Mouse (Mus musculus) right cerebral cortex, postnatal 4 days (tissue): ENCODE results near the gene Insr.
A peak's percentile ranks its signal among the peaks of the same experiment; 100 is the strongest.
"Not testable (repeated sequence)": the region's sequence is repeated elsewhere in the genome, so short reads cannot be mapped to it uniquely, and the experiment has no call there.

Source experiments
- DNase-seq: peaks from one replicate; pipeline ENCODE4 v3.0.0-alpha.2; 2022

Insr gene

DNA sequence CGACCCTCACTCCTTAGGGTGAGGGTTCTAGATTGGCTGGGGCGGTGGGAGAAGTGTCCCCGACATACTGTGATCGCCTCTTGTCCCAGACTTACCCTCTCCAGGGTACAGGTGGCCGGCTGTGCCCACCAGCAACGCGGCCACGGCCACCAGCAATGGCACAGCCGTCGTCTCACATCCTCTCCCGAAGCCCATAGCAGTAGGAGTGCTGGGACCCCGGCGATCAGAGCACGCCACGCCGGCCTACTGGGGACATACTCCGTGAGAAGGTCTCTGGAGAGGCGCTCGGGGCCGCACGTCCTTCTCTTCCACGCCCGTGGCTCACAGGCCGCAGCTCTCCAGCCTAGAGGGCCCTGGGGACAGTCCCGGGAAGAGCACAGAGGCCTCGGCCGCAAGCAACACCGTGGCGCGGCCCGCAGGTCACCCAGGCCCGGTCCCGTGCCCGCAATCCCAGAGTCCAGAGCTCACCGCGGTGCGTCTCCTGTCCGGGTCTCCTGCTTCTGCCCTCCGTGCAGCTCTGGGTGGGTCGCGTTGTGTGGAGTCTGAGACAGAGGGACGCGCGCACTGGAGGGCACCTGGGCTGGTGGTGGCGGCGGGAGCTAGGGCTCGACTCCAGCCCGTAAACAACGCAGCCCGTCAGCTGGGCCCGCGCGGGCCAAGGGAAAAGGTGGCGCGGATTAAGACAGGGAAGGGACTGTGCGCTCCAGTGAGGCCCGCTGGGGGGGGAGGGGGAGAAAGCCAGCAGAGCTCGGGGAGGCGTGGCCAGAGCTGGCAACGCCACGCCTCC is at the start of gene Insr:
Gene Insr (minus strand): TSS at position 684 of the 787 bp plus-strand sequence.
- DNase-seq = peak; percentile 94

DNA sequence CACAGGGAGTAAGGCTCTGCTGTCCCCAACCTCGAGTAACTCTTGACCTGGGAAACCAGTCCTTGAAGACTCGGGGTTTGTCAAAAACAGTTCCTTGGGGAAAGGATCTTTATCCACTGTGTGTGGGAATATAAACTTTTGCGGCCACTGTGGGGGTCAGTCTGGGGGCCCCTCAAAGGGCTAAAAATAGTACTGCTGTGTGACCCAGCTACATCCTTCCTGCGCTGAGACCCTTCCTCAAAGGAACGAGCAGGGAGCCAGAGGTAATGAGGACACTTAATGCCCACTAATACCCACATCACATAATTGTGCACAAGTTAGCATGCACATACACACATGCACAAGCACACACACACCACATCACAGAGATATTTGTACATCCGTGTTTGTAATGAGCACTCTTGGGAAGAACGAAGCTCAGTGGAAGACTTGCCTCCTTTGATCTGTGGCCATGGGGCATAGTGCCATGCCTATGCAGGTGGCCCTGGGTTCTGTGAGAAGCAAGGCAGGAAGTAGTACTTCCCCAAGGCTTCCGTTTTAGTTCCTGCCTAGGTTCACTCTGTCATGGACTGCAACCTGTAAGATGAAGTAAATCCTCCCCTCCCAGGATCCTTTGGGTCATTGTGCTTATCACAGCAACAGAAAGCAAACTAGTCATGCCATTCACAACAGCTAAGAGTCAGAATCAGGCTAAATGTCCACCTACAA is 48.3 kb upstream of the Insr start:
- no peak for DNase-seq

DNA sequence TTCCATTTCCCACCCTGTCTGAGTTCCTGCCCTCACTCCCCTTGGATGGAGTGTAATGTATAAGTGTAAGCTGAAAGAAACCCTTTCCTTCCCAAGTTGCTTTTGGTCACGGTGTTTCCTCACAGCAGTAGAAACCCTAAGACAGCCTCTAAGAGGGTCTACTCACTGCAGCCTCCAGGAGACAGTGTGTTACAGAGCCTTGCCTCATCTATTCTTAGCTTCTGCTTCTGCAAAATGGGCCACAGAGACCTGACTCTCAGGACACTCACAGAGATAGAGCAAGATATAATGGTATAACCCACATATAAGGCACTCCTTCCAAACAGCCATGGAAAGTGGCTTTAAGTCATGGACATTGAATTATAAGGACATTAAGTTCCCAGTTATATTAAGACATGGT is 47.6 kb upstream of the Insr start:
- no peak for DNase-seq

DNA sequence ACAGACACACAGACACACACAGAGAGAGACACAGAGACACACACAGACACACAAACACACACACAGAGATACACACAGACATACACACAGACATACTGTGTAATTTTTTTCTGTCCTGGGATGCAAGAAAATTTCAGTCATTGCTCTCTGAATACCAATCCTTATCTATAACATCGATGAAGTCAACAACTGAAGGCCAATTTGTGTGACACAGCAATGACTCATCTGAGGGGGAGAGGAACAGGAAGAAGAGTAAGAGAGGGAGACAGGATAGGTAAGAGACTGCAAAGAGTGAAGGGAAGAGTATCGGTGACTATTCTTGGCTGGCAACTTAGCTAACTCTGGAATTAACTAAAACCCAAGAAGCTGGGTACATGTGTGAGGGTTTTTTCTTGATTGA is 44.8 kb upstream of the Insr start:
- no peak for DNase-seq

DNA sequence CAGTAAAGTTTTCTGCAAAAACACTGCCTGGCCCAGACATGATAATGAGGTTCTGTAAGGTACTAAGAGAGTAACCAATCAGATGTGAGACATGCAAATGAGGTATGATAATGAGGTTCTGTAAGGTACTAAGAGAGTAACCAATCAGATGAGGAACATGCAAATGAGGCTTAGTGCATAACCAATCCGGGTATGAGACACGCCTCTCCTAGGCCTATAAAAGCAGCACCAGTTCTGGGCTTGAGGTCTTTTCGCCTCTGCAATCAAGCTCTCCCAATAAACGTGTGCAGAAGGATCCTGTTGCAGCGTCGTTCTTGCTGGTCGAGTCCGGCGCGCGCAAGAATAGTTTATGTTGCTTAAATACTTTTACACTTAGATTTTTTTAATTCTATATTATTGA is 39.9 kb upstream of the Insr start:
- DNase-seq = not testable (repeated sequence)

DNA sequence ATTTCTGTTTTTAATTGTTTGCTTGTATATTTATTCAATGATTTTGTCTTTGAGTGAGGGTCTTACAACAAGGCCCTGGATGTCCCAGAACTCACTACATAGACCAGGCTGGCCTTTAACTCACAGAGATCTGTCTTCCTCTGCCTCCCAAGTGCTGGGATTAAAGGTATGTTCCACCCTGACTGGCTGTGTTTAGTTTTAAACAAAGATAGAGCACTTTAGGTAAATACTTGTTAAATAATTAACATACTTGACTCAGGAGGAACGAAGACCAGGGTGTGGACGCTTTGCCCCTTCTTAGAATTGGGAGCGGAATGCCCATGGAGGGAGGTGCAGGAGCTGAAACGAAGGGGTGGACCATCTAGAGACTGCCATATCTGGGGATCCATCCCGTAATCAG is 37.2 kb upstream of the Insr start:
- DNase-seq = no peak

DNA sequence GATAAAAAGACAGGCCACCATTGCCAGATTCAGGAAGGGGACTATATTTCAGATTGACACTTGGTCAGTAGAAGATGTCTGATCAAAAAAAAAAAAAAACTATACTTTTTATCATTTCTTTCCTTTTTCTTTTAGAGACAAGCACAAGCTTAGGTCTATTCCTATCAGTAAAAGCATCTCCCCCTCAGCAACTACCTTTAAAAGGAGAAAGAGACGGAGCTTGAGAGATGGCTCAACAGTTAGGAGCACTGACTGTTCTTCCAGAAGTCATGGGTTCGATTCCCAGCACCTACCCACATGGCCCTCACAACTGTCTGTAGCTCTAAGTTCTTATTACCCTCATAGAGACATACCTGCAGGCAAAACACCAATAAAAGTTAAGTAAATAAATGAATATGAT is 34.9 kb upstream of the Insr start:
- no peak for DNase-seq

DNA sequence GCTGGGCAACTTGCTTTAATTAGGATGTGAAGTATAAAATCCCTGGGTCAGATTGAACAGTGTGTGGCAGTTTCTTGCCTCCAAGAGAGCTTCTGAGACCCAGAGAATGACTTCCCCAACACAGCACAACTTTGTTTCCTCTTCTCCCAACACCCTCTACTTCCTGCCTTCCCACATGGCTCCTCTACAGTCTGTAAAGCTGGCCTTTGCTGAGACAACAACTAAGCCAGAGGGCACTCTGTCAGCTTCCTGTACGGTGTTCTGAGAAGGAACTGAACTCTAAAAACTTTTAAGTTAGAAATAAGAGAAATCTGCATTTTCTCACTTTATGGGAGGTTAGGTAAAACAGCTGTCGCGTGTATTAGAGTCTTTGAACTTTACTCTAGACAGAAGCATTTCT is 34.4 kb upstream of the Insr start:
- no peak for DNase-seq

DNA sequence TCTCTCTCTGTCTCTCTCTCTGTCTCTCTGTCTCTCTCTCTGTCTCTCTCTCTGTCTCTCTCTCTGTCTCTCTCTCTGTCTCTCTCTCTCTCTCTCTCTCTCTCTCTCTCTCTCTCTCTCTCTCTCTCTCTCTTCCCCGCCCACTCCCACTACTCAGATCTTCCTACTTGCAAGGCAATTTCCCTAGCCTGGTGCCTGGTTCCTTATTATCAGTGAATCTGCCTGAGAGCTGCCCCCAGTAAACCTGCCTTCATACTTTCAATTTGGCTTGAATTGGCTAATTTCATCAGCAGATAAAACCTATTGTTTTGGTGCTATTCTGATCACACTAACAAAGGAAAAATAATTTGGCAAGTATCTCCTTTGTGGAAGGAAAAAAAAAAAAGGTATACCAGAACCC is 34.0 kb upstream of the Insr start:
- DNase-seq = not testable (repeated sequence)

DNA sequence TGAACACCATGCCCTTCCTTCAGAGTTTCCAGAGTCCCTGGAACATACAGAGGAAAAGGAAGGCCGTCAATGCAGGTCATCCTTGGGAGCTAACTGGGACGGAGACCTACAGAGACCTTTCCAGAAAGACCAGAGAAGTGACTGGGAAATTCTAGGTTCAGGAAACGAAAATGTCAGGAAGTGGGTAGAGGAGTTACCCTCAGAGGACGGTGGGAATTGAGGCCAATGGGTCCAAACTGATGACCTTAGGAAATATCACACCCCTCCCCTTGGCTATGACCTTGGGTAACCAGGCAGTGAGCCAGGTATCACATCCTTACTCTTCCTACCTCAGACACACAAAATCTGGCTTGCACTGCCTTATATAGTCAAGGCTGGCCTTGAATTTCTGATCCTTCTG is 32.1 kb upstream of the Insr start:
- no peak for DNase-seq

DNA sequence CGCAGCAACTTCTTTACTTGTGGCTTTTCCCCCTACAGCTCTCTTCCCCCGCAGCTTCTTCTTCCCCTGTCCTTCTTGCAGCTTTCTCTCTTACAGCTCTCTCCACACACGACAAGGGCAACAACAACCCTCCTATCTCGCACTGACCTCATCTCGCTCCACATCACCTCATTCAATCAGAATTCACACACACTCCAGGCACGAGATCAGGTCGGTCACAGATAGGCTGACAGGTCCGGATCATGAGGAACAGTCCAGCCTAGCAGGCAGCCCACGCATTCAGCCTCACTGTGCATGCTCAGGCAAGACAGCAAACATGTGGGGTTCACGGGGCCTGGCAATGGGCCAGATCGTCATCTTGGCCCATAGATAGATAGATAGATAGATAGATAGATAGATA is 30.2 kb upstream of the Insr start:
- DNase-seq = no peak

DNA sequence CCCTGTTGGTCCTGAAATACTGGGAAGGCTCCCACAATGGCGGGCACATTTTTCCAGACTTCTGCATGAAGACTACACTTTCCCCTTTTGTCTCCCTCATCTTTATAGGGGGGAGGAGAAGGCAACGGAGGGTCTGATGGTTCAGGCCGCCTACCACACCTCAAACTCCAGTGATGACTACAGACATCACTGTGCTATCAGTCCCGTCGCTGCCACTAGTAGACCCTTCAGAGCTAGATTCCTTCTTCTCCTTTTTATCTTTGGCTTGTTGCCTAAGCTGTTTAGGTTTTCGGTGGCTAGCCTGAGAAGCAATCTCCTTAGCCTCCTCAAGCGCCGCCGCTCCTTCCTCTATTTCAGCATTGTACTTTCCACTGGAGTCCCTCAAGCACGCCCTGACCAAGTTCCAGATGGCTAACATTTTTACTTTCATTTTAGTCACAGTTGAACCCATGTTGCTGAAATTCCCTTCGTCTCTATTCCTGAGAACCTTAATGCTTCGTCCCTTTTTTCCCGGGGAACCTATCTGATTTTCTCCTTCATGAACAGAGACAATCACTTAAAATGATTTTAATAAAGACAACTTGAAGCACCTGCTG is 28.9 kb upstream of the Insr start:
- DNase-seq = not testable (repeated sequence)

DNA sequence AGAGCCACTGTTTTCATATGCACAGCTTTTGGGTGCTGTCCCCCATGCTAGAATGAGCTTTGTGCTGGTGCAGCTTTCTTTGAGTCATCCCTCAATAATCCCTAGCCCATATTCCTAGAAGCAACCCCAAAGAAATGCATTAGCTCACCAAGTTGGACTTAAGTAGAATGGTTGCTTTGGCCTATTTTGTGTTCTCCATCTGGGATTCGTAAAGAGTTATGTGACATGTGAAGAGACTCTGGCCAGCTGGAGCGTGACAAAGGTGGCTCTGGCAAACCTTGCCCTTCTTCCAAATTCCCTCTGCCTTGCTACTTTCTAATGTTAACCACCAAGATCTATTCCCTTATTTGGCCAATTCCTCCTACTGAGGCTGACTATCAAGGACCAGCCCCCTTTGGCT is 22.7 kb upstream of the Insr start:
- DNase-seq = no peak

DNA sequence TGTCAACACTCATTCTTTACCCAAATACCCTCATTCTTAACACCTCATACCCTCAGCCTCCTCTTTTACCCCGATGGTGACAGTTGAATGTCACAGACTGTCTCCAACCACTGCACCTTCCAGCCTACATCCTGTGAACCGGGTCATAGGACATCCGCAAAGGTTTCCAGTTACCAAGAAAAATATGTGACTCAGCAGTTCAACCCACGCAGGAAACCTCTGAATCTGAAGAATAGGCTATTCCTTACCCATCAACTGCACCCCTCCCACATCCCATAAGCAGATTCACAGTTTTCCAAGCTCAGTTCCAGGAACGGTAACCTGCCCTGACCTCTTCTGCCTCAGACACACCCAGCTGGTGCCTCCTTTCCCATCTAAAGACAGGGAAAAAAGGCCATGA is 19.9 kb upstream of the Insr start:
- no peak for DNase-seq

DNA sequence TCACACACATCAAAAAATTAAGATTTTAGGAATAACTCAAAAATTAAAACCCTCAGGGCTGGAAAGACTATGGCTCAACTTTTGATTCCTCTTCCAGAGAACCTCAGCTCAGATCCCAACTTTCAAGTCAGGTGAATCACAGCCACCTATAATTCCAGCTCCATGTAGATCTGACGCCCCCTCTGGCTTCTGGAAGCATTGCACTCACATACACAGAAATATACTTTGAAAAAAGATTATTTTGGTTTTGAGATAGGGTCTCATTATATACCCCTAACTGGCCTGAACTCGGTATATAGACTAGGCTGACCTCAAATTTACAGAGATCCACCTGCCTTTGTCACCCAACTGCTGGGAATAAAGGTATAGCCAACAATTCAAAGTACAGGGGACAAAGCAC is 6.4 kb upstream of the Insr start:
- DNase-seq = no peak

DNA sequence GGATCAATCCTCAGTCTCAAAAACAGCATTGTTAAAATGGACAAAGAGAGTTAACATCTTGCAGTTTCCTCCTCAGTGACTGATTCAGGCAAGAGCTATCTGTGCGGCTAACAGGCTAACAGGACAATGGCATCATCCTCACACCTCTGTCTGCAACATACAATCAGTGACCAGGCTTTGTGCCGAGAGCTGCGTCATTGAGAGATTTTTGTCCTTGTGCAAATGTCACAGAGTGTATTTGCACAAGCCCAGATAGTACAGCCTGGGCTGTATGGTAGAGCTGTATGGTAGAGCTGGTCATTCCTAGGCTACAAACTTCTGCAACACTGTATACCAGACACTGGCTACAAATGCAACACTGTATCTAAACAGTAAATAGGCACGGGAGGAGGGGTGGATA is 5.2 kb upstream of the Insr start:
- DNase-seq = no peak

DNA sequence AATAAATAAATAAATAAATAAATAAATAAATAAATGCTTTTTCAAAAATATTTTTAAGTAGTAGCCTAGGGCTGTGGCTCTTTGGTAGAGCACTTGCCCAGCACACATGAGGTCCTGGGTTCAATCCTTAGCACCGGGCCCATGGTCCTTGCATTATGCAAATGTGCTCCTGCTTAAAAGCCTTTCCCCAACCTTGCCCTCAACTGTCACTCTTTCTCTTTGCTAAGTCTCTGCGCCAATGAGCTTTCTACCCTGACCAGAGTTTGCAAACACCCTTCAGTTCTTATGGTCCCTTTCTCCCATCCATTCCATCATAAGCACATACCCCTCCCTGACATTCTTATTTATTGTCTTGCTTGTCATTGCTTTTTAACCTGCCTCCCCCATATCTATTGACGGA is 1.9 kb upstream of the Insr start:
- no peak for DNase-seq

DNA sequence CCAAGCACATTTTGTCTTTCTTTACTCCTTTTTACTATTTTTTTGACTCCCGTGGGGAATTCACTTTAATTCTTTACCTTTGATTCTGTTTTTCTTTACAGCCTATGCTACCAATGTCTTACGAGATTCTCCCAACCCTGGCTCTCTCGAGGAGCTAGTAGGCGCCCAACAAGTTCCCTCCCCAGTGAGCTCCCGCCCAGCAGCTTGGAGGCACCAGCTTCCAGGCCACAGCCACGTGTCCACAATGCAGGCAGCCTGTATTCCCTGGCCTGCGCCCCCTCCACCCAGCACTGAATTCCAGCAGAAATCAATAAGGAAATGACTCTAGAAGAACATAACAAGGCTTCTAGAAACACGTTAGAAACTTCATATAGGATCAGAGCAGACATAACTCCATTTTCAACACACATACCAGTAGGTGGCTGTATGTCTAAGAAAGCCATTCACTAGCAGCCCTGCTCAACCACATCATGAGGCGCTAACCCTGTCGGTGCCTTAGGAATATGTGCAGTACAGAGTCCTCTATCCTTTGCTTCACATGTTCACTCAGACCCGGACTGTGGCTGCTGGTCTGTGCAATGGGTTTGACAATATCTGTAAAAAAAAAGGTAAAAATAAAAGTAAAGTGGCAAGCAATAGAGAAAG is 971 bp upstream of the Insr start:
- DNase-seq = peak; percentile 30

DNA sequence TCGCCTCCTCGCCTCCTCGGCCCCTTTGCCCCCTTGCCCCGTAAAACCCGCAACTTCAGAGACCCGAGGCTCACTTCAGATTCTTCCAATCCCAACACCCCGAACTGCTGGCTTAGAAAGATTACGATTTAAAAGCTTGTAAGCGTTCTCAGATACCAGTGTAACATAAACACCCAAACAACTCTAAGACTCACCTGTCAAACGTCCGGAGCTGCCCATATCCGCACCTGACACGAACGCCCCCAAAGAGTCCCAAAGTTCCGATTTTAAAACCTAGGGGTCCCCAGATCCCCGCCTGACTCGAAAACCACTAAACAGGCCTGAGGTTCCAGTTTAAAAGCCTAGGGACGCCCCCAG is 282 bp upstream of the Insr start:
- peak; percentile 7 for DNase-seq

DNA sequence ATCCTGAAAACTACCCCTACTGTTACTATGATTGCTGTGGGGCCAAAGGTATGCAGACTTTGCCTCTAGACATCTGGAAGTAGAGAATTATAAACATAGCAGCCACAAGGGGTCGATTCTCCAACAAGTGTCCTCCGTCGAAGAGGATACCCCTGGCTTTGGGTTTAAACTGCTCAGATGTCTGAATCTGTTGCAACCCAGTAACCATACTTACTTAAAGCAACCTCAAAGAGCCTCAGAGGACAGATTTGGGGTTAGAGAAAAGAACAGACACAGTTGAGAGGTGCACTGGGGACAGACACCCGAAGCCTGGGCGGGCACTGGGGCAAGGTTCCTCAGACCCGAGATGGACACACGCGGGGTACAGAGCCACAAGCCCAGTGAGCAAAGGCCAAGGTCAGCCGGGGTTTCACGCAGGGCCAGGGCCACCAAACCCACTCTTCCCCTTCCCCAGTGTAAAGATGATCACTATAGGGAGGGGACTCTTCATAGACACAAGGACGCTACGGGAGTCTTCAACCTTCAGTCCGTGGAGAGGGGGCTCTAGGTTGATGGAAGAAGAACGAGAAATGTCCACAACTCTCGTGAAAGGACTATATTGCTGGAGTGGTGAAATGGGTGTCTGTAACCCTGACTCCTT is 1.1 kb downstream of the Insr start:
- DNase-seq = no peak

DNA sequence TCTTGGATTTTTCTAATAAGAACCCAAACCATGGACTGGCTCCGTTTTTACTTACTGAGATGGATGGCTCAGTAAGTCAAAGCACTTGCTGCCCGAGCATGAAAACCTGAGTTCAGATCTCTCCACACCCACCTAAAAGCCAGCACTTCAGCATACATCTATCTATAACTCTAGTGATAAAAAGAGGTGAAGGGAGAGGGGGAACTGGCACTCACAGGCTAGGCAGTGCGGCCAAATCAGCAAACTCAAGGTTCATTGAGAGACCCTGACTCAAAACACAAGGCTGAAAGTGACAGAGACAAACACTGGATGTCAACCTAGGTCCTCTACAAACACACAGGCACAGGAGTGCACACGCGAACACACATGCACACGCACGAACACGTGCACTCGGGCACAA is 2.2 kb downstream of the Insr start:
- no peak for DNase-seq

DNA sequence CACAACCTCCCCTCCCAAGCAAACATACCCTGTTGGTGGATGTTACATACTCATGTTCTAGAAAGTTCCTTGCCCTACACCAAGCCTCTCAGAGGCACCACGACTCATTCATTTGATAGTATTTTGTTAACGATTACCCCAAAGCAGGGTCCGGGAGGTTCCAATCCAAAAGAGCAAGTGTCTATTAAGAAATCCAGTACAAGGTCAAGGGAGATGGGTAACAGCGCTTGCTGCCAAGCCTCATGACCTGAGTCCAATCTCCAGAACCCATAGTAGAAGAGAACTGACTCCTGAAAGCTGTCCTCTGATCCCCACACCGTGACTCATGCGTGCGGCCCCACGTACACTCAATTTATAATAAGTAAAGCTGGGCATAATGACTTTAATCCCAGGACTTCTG is 3.4 kb downstream of the Insr start:
- no peak for DNase-seq

DNA sequence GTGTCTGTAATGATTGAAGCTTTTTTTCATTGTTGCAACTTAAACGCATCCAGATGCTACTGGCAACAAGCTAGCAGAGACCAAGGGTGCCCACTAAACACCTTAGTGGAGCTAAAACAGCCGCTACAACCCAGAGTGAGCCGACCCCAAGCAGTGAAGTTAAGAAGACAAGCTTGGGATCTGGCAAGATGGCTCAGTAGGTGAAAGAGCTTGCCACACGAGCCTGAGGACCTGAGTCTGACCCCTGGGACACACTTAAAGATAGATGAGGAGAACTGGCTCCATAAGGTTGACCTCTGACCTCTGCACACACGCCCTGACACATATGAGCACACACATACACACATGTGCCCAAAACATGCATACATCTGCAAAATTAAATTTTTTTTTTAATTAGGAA is 4.2 kb downstream of the Insr start:
- no peak for DNase-seq
